Mouse (Mus musculus): ENCODE measurements around the gene Ascc1. TPM values are rescaled to one million over a fixed set of nuclear protein-coding genes. Genes with fewer than 3 reads are reported as not detected.

Gene Ascc1
- polyA plus RNA-seq, 1 experiment from 2014 or later: 50.2 TPM

DNA sequence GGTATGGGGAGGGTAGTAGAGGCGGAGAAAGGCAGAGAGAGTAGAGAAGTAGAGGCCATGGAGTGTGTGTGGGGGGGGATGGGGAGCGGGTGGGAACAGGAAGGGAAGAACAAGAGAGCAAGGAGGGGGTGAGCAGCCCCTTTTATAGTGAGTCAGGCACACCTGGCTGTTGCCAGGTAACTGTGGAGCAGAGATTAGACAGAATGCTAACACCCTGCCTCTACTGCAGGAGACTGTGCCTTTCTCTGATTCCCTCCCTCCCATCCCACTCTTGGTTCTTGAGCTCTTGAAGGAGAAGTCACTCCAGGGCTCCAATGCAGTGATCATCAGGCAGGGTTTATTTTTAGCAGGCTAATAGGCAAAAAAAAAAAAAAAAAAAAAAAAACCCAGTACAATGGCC lies 30.0 kb downstream of the Ascc1 start:
- ATAC-seq (no peak; the same call in 1 of the 2 replicates), DNase-seq (ENCODE audit: low spot score) (no peak)
- Histone ChIP-seq H3K27ac (ENCODE audit: low read depth, low read length) (peak overlapping the region; percentile 29; the same call in 1 of the 2 replicates), H3K4me3 (ENCODE audit: low read depth, low read length) (no peak overlapping the region), H3K4me1 (ENCODE audit: control insufficient read depth, insufficient read depth, low read length) (peaks cover 19% of the 10 kb centered on the region), H3K9ac (ENCODE audit: low read length) (no peak overlapping the region), H3K9me3 (replicated peaks; ENCODE audit: control insufficient read depth, low read length) (no peaks in the 10 kb centered on the region), H3K27me3 (replicated peaks; ENCODE audit: control insufficient read depth, insufficient read depth, low read length) (no peaks in the 10 kb centered on the region), H3K36me3 (ENCODE audit: control insufficient read depth, insufficient read depth, low read length) (no peaks in the 10 kb centered on the region), H3K4me2 (ENCODE audit: low read length) (no peak overlapping the region)
- 46% methylated on average over 2 of the region's 2 CpGs for WGBS

GRCm38 (mm10) chr10:60033064-60033463 lies 30.5 kb downstream of the Ascc1 start:
- no peak overlapping the region for H3K9ac ChIP-seq (ENCODE audit: low read length)
- peaks cover 16% of the 10 kb centered on the region for H3K4me1 ChIP-seq (ENCODE audit: control insufficient read depth, insufficient read depth, low read length)
- no peaks in the 10 kb centered on the region for H3K9me3 ChIP-seq (replicated peaks; ENCODE audit: control insufficient read depth, low read length)
- no peaks in the 10 kb centered on the region for H3K27me3 ChIP-seq (replicated peaks; ENCODE audit: control insufficient read depth, insufficient read depth, low read length)
- H3K4me3 ChIP-seq (ENCODE audit: low read depth, low read length): no peak overlapping the region
- no peak for DNase-seq (ENCODE audit: low spot score)
- H3K36me3 ChIP-seq (ENCODE audit: control insufficient read depth, insufficient read depth, low read length): no peaks in the 10 kb centered on the region
- 37% methylated on average over 5 of the region's 5 CpGs for WGBS
- H3K27ac ChIP-seq (ENCODE audit: low read depth, low read length): peak overlapping the region; percentile 6; the same call in 1 of the 2 replicates
- no peak for ATAC-seq
- no peak overlapping the region for H3K4me2 ChIP-seq (ENCODE audit: low read length)

GRCm38 (mm10) chr10:60034621-60035020 lies 32.0 kb downstream of the Ascc1 start:
- ATAC-seq (no peak), DNase-seq (ENCODE audit: low spot score) (no peak)
- H3K9ac ChIP-seq (ENCODE audit: low read length): no peak overlapping the region
- H3K4me2 ChIP-seq (ENCODE audit: low read length): no peak overlapping the region
- H3K4me3 ChIP-seq (ENCODE audit: low read depth, low read length): no peak overlapping the region
- H3K4me1 ChIP-seq (ENCODE audit: control insufficient read depth, insufficient read depth, low read length): peaks cover 7% of the 10 kb centered on the region
- H3K9me3 ChIP-seq (replicated peaks; ENCODE audit: control insufficient read depth, low read length): no peaks in the 10 kb centered on the region
- no peaks in the 10 kb centered on the region for H3K36me3 ChIP-seq (ENCODE audit: control insufficient read depth, insufficient read depth, low read length)
- H3K27me3 ChIP-seq (replicated peaks; ENCODE audit: control insufficient read depth, insufficient read depth, low read length): no peaks in the 10 kb centered on the region
- no peak overlapping the region for H3K27ac ChIP-seq (ENCODE audit: low read depth, low read length)
- WGBS: 80% methylated on average over 3 of the region's 3 CpGs

DNA sequence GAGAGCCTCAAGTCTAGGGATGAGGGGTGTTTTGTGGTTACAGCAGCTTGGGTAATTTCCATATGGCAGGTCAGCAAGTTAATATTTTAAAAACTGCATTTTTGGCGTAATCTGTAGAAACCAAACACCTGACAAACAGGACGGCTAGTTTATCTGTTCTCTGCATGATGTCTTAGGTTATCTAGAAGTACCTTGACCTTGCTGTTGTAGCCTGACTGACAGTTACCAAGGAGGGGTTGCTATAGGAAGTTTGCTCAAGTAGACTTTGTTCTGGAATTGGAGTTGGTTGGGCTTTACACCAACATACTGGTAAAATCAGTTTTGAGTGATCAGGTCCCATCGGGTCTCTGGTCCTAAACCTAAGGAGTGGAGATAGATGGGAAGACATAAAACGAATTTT lies 33.1 kb downstream of the Ascc1 start:
- H3K27ac ChIP-seq (ENCODE audit: low read depth, low read length): no peak overlapping the region
- no peak overlapping the region for H3K9ac ChIP-seq (ENCODE audit: low read length)
- no peaks in the 10 kb centered on the region for H3K9me3 ChIP-seq (replicated peaks; ENCODE audit: control insufficient read depth, low read length)
- H3K27me3 ChIP-seq (replicated peaks; ENCODE audit: control insufficient read depth, insufficient read depth, low read length): no peaks in the 10 kb centered on the region
- H3K4me1 ChIP-seq (ENCODE audit: control insufficient read depth, insufficient read depth, low read length): peaks cover 7% of the 10 kb centered on the region
- H3K4me2 ChIP-seq (ENCODE audit: low read length): no peak overlapping the region
- no peaks in the 10 kb centered on the region for H3K36me3 ChIP-seq (ENCODE audit: control insufficient read depth, insufficient read depth, low read length)
- WGBS: 83% methylated on average over 4 of the region's 4 CpGs
- H3K4me3 ChIP-seq (ENCODE audit: low read depth, low read length): no peak overlapping the region
- DNase-seq (ENCODE audit: low spot score): no peak
- ATAC-seq: no peak

DNA sequence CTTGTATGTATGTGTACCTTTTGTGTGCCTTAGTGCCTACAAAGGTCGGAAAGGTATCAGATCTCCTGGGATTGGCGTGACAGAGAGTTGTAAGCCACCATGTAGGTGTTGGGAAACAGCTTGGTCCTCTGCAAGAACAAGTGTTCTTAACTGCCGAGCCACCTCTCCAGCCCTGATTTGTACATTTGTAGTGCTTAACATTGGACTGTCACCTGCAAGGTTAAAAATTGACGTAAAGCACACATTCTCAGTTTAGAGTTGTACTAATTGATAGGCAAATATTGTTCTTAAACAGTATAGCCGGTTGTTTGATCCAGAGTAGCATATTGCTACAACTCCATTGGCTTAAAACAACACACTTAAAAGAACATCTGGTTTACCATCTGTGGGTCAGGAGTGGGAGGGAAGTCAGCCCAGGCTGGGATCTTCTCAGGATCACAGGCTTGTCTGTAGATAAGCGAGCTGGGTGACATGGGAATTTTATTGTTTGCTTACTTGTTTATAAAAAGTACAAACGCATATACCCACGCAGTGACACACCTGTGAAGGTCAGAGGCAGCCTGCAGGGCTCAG lies 39.8 kb downstream of the Ascc1 start:
- Histone ChIP-seq H3K9ac (ENCODE audit: low read length) (no peak overlapping the region), H3K27ac (ENCODE audit: low read depth, low read length) (no peak overlapping the region), H3K9me3 (replicated peaks; ENCODE audit: control insufficient read depth, low read length) (no peaks in the 10 kb centered on the region), H3K4me3 (ENCODE audit: low read depth, low read length) (no peak overlapping the region), H3K27me3 (replicated peaks; ENCODE audit: control insufficient read depth, insufficient read depth, low read length) (no peaks in the 10 kb centered on the region), H3K4me2 (ENCODE audit: low read length) (no peak overlapping the region), H3K4me1 (ENCODE audit: control insufficient read depth, insufficient read depth, low read length) (0 out of 2 replicates have a peak, but pooled peaks cover 3% of the 10 kb centered on the region), H3K36me3 (ENCODE audit: control insufficient read depth, insufficient read depth, low read length) (no peaks in the 10 kb centered on the region)
- DNase-seq (ENCODE audit: low spot score) (no peak), ATAC-seq (no peak)
- 90% methylated on average over 8 of the region's 8 CpGs for WGBS

DNA sequence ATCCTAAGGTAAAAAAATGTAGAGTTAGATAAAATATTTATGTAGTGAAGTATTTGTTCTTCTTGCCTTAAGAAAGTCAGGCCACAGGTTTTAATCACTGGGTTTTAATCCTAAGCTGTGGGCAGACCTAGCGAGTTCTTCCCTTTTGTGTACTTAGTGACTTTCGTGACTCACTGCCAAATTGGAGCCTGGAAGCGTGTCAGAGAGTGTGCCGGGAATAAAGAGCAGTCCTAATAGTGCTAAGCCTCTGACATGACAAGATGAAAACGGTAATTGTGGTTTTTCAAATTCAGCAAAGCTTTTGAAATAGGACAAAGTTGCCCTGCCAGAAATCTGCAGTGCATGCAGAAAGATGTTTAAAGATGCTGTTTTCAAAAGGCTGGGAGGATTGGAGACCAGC lies 44.1 kb downstream of the Ascc1 start:
- Histone ChIP-seq H3K36me3 (ENCODE audit: control insufficient read depth, insufficient read depth, low read length) (no peaks in the 10 kb centered on the region; the same call in 1 of the 2 replicates), H3K4me2 (ENCODE audit: low read length) (no peak overlapping the region), H3K9me3 (replicated peaks; ENCODE audit: control insufficient read depth, low read length) (no peaks in the 10 kb centered on the region), H3K4me1 (ENCODE audit: control insufficient read depth, insufficient read depth, low read length) (0 out of 2 replicates have a peak, but pooled peaks cover 3% of the 10 kb centered on the region), H3K27me3 (replicated peaks; ENCODE audit: control insufficient read depth, insufficient read depth, low read length) (no peaks in the 10 kb centered on the region), H3K9ac (ENCODE audit: low read length) (no peak overlapping the region), H3K4me3 (ENCODE audit: low read depth, low read length) (no peak overlapping the region), H3K27ac (ENCODE audit: low read depth, low read length) (no peak overlapping the region)
- WGBS: 11% methylated on average over 5 of the region's 5 CpGs
- ATAC-seq: peak; percentile 54; the same call in 1 of the 2 replicates
- DNase-seq (ENCODE audit: low spot score): peak; percentile 62

- H3K27me3 ChIP-seq (replicated peaks; ENCODE audit: control insufficient read depth, insufficient read depth, low read length): no peaks in the 10 kb centered on the region
- DNase-seq (ENCODE audit: low spot score) (no peak), ATAC-seq (no peak)
- no peak overlapping the region for H3K4me3 ChIP-seq (ENCODE audit: low read depth, low read length)
- H3K9me3 ChIP-seq (replicated peaks; ENCODE audit: control insufficient read depth, low read length): no peaks in the 10 kb centered on the region
- H3K4me2 ChIP-seq (ENCODE audit: low read length): no peak overlapping the region
- 95% methylated on average over 10 of the region's 10 CpGs for WGBS
- H3K36me3 ChIP-seq (ENCODE audit: control insufficient read depth, insufficient read depth, low read length): no peaks in the 10 kb centered on the region; the same call in 1 of the 2 replicates
- H3K9ac ChIP-seq (ENCODE audit: low read length): no peak overlapping the region
- H3K4me1 ChIP-seq (ENCODE audit: control insufficient read depth, insufficient read depth, low read length): 0 out of 2 replicates have a peak, but pooled peaks cover 3% of the 10 kb centered on the region
- H3K27ac ChIP-seq (ENCODE audit: low read depth, low read length): no peak overlapping the region
Observed at GRCm38 (mm10) chr10:60050581-60050980, 48.0 kb downstream of the Ascc1 start.

GRCm38 (mm10) chr10:60053073-60053472 lies 50.5 kb downstream of the Ascc1 start:
- H3K4me2 ChIP-seq (ENCODE audit: low read length): no peak overlapping the region
- no peak for DNase-seq (ENCODE audit: low spot score)
- H3K27ac ChIP-seq (ENCODE audit: low read depth, low read length): no peak overlapping the region
- H3K36me3 ChIP-seq (ENCODE audit: control insufficient read depth, insufficient read depth, low read length): no peaks in the 10 kb centered on the region; the same call in 1 of the 2 replicates
- 82% methylated on average over 4 of the region's 4 CpGs for WGBS
- no peaks in the 10 kb centered on the region for H3K27me3 ChIP-seq (replicated peaks; ENCODE audit: control insufficient read depth, insufficient read depth, low read length)
- H3K4me3 ChIP-seq (ENCODE audit: low read depth, low read length): no peak overlapping the region
- H3K9ac ChIP-seq (ENCODE audit: low read length): no peak overlapping the region
- H3K4me1 ChIP-seq (ENCODE audit: control insufficient read depth, insufficient read depth, low read length): no peaks in the 10 kb centered on the region
- ATAC-seq: no peak
- peaks cover 5% of the 10 kb centered on the region; the same call in 1 of the 2 replicates for H3K9me3 ChIP-seq (replicated peaks; ENCODE audit: control insufficient read depth, low read length)

DNA sequence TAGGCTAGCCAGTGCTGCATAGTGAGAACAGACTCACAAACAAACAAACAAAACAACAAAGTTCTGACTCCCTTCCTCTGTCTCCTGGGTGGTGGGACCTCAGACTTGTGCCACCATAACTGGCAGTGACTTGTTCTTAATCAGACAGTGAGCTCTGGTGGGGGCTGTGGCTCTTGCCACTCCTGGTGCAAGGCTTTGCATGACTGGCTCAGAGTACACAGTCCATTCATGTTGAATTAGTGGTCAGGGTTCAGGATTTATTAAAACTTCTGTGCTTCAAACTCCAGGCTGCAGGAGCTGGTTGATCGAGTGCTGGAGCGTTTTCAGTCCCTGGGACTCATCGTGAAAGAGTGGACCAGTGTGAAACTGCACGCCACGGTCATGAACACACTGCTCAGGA lies 59.6 kb downstream of the Ascc1 start:
- H3K27me3 ChIP-seq (replicated peaks; ENCODE audit: control insufficient read depth, insufficient read depth, low read length): no peaks in the 10 kb centered on the region
- WGBS: 81% methylated on average over 5 of the region's 5 CpGs

More for the DNA sequence above, 59.6 kb downstream of the Ascc1 start:
- no peaks in the 10 kb centered on the region for H3K4me1 ChIP-seq (ENCODE audit: control insufficient read depth, insufficient read depth, low read length)
- no peak overlapping the region for H3K4me3 ChIP-seq (ENCODE audit: low read depth, low read length)
- DNase-seq (ENCODE audit: low spot score) (no peak), ATAC-seq (no peak)
- 0 out of 2 replicates have a peak, but pooled peaks cover 6% of the 10 kb centered on the region for H3K36me3 ChIP-seq (ENCODE audit: control insufficient read depth, insufficient read depth, low read length)
- H3K4me2 ChIP-seq (ENCODE audit: low read length): no peak overlapping the region
- H3K9ac ChIP-seq (ENCODE audit: low read length): no peak overlapping the region
- H3K9me3 ChIP-seq (replicated peaks; ENCODE audit: control insufficient read depth, low read length): peaks cover 4% of the 10 kb centered on the region; the same call in 1 of the 2 replicates
- no peak overlapping the region for H3K27ac ChIP-seq (ENCODE audit: low read depth, low read length)

Measured in forebrain, embryonic 14.5 days (tissue).